Mouse (Mus musculus) MEL (cell line): Measurements from ENCODE around the gene Mfsd2a. TPM values are rescaled to one million over a fixed set of nuclear protein-coding genes. Genes with fewer than 3 reads are reported as not detected.

Experiments used
- DNase-seq: peaks from one replicate; pipeline ENCODE4 v3.0.0; 2011; ENCODE audit warnings: low read depth, low spot score
- H3K27ac ChIP-seq: 2 replicates; pipeline ENCODE4 v1.5.1; 2012; ENCODE audit warnings: low read depth, mild to moderate bottlenecking, control low read depth, low read length, moderate library complexity; ENCODE audit not compliant: control insufficient read depth
- H3K27me3 ChIP-seq, 2 experiments: fragments of 150-350 bp in 1 of 2; sonication (generic) in 1 of 2; 2 replicates each; pipeline ENCODE4 v1.6.1; 2012; ENCODE audit warnings: low read length in 2 of 2, mild to moderate bottlenecking in 2 of 2, improper control_type of control experiment in 1 of 2, moderate library complexity in 1 of 2; ENCODE audit not compliant: insufficient read depth in 2 of 2, control insufficient read depth in 1 of 2
- H3K36me3 ChIP-seq, 2 experiments: 2 replicates each; pipeline ENCODE4 v1.6.1; 2012 to 2014; ENCODE audit warnings: low read length in 2 of 2, improper control_type of control experiment in 1 of 2, inconsistent platforms in 1 of 2, mild to moderate bottlenecking in 1 of 2; ENCODE audit not compliant: insufficient read depth in 2 of 2, control insufficient read depth in 1 of 2
- H3K4me1 ChIP-seq, 2 experiments: fragments of 150-350 bp in 1 of 2; sonication (generic) in 1 of 2; 2 replicates each; pipeline ENCODE4 v1.6.1; 2012; ENCODE audit warnings: low read length in 2 of 2, improper control_type of control experiment in 1 of 2, mild to moderate bottlenecking in 1 of 2; ENCODE audit not compliant: insufficient read depth in 2 of 2, control insufficient read depth in 1 of 2
- H3K4me3 ChIP-seq, 2 experiments: fragments of 150-350 bp in 1 of 2; sonication (generic) in 1 of 2; 2 replicates each; pipeline ENCODE4 v1.5.1; 2012; ENCODE audit warnings: low read depth in 2 of 2, low read length in 2 of 2, mild to moderate bottlenecking in 2 of 2, moderate library complexity in 2 of 2, control low read depth in 1 of 2, improper control_type of control experiment in 1 of 2; ENCODE audit not compliant: control insufficient read depth in 1 of 2, insufficient read depth in 1 of 2
- H3K79me2 ChIP-seq: 2 replicates; pipeline ENCODE4 v1.6.1; 2012; ENCODE audit warnings: mild to moderate bottlenecking, low read length, moderate library complexity; ENCODE audit not compliant: control insufficient read depth, poor library complexity, insufficient read depth
- H3K9ac ChIP-seq: 2 replicates; pipeline ENCODE4 v1.6.1; 2012; ENCODE audit warnings: low read depth, mild to moderate bottlenecking, control low read depth, low read length, moderate library complexity; ENCODE audit not compliant: control insufficient read depth, poor library complexity, severe bottlenecking
- H3K9me3 ChIP-seq: fragments of 150-350 bp; sonication (generic); replicated peaks from 2 replicates; pipeline ENCODE4 v1.6.1; 2012; ENCODE audit warnings: mild to moderate bottlenecking, low read length, improper control_type of control experiment, moderate library complexity; ENCODE audit not compliant: insufficient read depth
- EP300 ChIP-seq, 2 experiments: IDR thresholded peaks; 2 replicates each; pipeline ENCODE4 v1.6.1; 2011; ENCODE audit warnings: improper control_type of control experiment in 2 of 2, low read length in 2 of 2, low read depth in 1 of 2, mild to moderate bottlenecking in 1 of 2
- GABPA ChIP-seq: IDR thresholded peaks from 2 replicates; pipeline ENCODE4 v1.6.1; 2012; ENCODE audit warnings: low read depth, mild to moderate bottlenecking, inconsistent platforms, low read length, improper control_type of control experiment, moderate library complexity
- HCFC1 ChIP-seq: IDR thresholded peaks from 2 replicates; pipeline ENCODE4 v1.6.1; 2012; ENCODE audit warnings: low read depth, mild to moderate bottlenecking, inconsistent platforms, low read length, improper control_type of control experiment, moderate library complexity
- JUND ChIP-seq: IDR thresholded peaks from 2 replicates; pipeline ENCODE4 v1.6.1; 2011; ENCODE audit warnings: low read depth, mild to moderate bottlenecking, improper control_type of control experiment, low read length
- KAT2A ChIP-seq: conservative IDR thresholded peaks from 2 replicates; pipeline ENCODE4 v1.6.1; 2012; ENCODE audit warnings: low read depth, low read length, improper control_type of control experiment, inconsistent platforms
- MEF2A ChIP-seq: IDR thresholded peaks from 2 replicates; pipeline ENCODE4 v1.6.1; 2014; ENCODE audit warnings: low read depth, mild to moderate bottlenecking, inconsistent platforms, low read length, improper control_type of control experiment; ENCODE audit not compliant: poor library complexity, insufficient replicate concordance, severe bottlenecking; ENCODE audit errors: extremely low read depth
- MYB ChIP-seq: IDR thresholded peaks from 2 replicates; pipeline ENCODE4 v1.6.1; 2011; ENCODE audit warnings: mild to moderate bottlenecking, low read depth, low read length, improper control_type of control experiment
- NELFE ChIP-seq: IDR thresholded peaks from 2 replicates; pipeline ENCODE4 v1.6.1; 2011; ENCODE audit warnings: low read depth, low read length, improper control_type of control experiment
- TCF12 ChIP-seq: IDR thresholded peaks from 2 replicates; pipeline ENCODE4 v1.6.1; 2014; ENCODE audit warnings: low read depth, mild to moderate bottlenecking, inconsistent platforms, low read length, improper control_type of control experiment, moderate library complexity
- UBTF ChIP-seq: IDR thresholded peaks from 2 replicates; pipeline ENCODE4 v1.6.1; 2012; ENCODE audit warnings: low read depth, mild to moderate bottlenecking, inconsistent platforms, low read length, improper control_type of control experiment, moderate library complexity, borderline replicate concordance; ENCODE audit not compliant: insufficient read depth
- USF2 ChIP-seq, 2 experiments: IDR thresholded peaks; 2 replicates each; pipeline ENCODE4 v1.6.1; 2011 to 2012; ENCODE audit warnings: improper control_type of control experiment in 2 of 2, low read length in 2 of 2, borderline replicate concordance in 1 of 2, inconsistent platforms in 1 of 2, low read depth in 1 of 2, mild to moderate bottlenecking in 1 of 2; ENCODE audit not compliant: insufficient read depth in 1 of 2
- ZMIZ1 ChIP-seq: IDR thresholded peaks from 2 replicates; pipeline ENCODE4 v1.6.1; 2012; ENCODE audit warnings: low read depth, mild to moderate bottlenecking, inconsistent platforms, low read length, improper control_type of control experiment, moderate library complexity
- ZNF384 ChIP-seq: IDR thresholded peaks from 2 replicates; pipeline ENCODE4 v1.6.1; 2012; ENCODE audit warnings: low read depth, mild to moderate bottlenecking, inconsistent platforms, low read length, improper control_type of control experiment
- polyA plus RNA-seq, 2 experiments: library from polyadenylated mRNA; stranded (reverse) in 1 of 2; unstranded in 1 of 2; fragments of >175 nt in 1 of 2; fragments of >200 nt in 1 of 2; gene quantifications; 2 replicates each; pipeline versions ENCODE4 v1.2.1 to v1.2.4; 2012; ENCODE audit warnings: low replicate concordance in 2 of 2, low read depth in 1 of 2; ENCODE audit not compliant: insufficient read length in 2 of 2, insufficient read depth in 1 of 2, missing spikeins in 1 of 2
- total RNA-seq: library from RNA; depleted of rRNA; stranded (reverse); fragments of 300-350 nt; gene quantifications from 2 replicates; pipeline ENCODE4 v1.2.3, GENCODE M21; 2012

Gene Mfsd2a
- total and polyA plus RNA-seq, 3 experiments = 8.8 to 14.3 TPM; not detected in 1

- TF ChIP-seq KAT2A (0 out of 2 replicates have a peak, but pooled peaks have one; percentile 34), NELFE (peak; percentile 86), GABPA (no peak)
- TF ChIP-seq, all 39 proteins: peak for 16
Measured at GRCm38 (mm10) chr4:122961100-122961567, at the start of gene Mfsd2a (continued).

GRCm38 (mm10) chr4:123005054-123005966 lies 44.3 kb upstream of the Mfsd2a start:
- no peak overlapping the region for H3K27ac ChIP-seq
- no peak overlapping the region for H3K9ac ChIP-seq
- TF ChIP-seq HCFC1 (no peak), TCF12 (no peak), USF2 (IDR thresholded peaks at IDR 0.05; ENCODE audit: borderline replicate concordance in 1 of 2, insufficient read depth in 1 of 2, low read depth in 1 of 2, low read length in 2 of 2) (no peak), MEF2A (no peak), KAT2A (no peak), ZMIZ1 (no peak), ZNF384 (no peak), UBTF (no peak), MYB (no peak), JUND (no peak), EP300 (IDR thresholded peaks at IDR 0.05; ENCODE audit: low read depth in 1 of 2, low read length in 2 of 2) (no peak)

More at GRCm38 (mm10) chr4:123005054-123005966, 44.3 kb upstream of the Mfsd2a start:
- Histone ChIP-seq H3K4me3 (no peak overlapping the region), H3K79me2 (no peaks in the 10 kb centered on the region), H3K4me1 (no peaks in the 10 kb centered on the region), H3K9me3 (no peaks in the 10 kb centered on the region), H3K36me3 (no peaks in the 10 kb centered on the region), H3K27me3 (peaks cover 3 to 13% of the 10 kb centered on the region in 2 experiments; a peak in 3 of 4 replicates)
- DNase-seq = no peak
